Mouse (Mus musculus) gastrocnemius, postnatal 14 days (tissue): ENCODE measurements around the gene Adgrb2. TPM values are rescaled to one million over a fixed set of nuclear protein-coding genes. Genes with fewer than 3 reads are reported as not detected.
A peak's percentile ranks its signal among the peaks of the same experiment; 100 is the strongest.

Source experiments
- DNase-seq: peaks from one replicate; pipeline ENCODE4 v3.0.0; 2021; ENCODE audit warnings: mixed read lengths
- intact Hi-C: fragments of 180-260 bp; cut with DNase I; formaldehyde crosslinking; loops from one replicate; pipeline ENCODE4 v1.15.1; 2025; ENCODE audit warnings: low total_unique reads
- total RNA-seq, 2 experiments: library from RNA; stranded (reverse); gene quantifications; 2 replicates each; pipeline ENCODE4 v1.2.3; 2021

Gene Adgrb2
- total RNA-seq, 2 experiments from 2014 or later = 1.0 to 1.5 TPM

DNA sequence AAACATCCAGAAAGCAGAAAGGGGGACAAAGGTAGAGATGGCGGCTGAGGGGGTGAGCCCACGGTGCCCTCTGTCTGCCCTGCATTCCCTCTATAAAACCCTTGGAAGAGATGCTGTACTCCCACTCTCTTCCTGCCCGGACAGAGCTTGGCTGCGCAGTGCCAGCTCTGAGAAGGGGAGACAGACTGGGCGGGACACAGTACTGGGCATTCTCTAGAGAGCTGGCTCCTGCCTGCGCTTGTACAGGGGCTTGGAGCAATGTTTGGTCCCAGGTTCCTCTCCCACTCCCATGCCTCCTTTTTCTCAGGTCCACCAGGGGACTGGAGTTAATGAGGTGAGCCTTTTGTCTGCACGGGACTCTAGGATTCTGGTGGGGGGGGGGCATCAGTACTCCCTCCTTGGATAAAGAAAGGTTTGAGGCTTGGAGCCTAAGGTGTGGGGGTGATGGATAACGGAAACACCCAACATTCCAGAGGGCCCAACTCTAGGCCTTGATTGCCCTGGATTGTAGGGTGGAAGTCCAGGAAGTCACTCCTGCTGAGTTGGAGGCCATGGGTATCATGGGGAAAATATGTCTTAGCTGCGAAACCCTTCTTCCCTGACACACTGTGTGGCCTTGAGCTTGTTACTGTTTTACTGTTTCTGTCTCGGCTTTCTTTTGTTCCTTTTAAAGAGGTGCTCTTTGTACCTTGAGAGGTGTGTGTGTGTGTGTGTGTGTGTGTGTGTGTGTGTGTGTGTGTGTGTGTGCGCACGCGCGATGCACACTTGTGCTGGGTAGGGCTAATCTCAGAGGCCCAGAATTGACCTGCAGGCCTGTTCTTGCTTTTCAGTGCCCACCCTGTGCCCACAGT is 70.7 kb downstream of the Adgrb2 start:
- intact Hi-C loops = no loop called here
- no peak for DNase-seq

DNA sequence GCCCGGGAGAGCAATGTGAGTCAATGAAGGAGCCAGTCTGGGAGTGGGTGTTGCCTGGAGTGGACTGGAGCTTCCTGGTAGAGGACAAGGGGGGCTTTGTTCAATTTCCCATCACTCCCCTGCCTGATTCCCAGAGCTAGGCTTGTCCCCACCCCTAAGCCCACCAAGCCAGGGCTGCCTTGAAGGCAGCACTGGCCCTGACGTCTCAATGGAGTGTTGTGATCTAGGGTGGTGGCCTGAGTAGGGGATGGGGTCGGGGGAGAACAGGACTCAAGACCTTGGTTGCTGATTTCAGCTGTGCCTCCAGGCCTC is 71.3 kb downstream of the Adgrb2 start:
- intact Hi-C loops = no loop called here
- DNase-seq = no peak

DNA sequence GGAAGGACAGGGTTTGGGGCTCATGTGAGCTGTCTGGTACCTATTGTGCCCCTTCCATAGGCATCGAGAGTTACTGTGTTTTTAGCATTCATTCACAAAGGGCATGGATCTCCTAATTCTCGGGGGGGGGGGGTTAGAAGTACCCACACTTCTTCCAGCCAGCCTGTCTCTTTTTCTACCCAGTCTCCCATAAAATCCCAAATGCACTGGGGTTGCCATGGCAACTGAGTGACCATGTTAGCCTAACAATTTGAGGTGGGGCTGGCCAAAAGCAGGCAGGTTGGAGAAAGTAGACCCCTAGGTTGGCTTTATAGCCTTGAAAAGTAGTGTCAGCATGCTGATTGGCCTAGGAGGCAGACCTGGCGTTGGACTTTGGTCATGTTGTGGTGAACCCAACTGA is 71.8 kb downstream of the Adgrb2 start:
- intact Hi-C loops = no loop called here
- DNase-seq = no peak

DNA sequence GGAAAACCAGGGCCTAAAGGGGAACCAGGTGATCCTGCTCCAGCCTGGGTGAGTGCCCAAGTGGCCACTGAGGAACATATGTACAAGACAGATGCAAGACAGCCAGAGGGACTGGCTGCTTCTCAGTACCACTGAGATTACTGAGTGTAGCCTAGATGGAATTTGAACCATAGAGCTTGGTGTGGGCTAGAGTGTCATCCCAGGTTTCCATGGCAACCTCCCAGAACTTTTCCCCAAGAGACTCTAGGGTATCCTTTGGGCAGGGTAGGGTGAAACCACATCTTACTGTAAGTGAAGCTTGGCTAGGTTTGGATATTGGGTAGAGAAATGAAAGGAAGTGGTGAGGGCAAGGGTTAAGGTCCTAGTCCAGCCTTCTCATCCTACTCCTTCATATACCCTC is 76.3 kb downstream of the Adgrb2 start:
- DNase-seq = no peak
- intact Hi-C loops = no loop called here

DNA sequence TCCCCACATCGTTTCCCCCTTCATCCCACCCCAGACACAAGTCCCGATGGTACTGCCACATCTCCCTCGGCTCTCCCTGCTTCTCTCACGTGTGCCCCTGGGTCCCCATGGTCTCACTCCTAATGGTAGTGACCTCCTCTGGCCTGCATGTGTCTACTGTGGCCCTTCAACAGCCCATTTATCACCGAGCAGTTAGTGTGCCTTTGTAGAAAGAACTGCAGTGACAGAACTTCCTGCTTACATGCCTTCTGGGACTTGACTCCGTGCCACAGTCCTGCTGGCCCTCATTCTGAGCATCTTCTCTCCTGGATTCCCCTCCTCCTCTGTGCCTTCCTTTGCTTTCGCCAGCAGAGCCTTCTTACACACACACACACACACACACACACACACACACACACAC is 78.5 kb downstream of the Adgrb2 start:
- DNase-seq = no peak
- intact Hi-C loops = no loop called here

DNA sequence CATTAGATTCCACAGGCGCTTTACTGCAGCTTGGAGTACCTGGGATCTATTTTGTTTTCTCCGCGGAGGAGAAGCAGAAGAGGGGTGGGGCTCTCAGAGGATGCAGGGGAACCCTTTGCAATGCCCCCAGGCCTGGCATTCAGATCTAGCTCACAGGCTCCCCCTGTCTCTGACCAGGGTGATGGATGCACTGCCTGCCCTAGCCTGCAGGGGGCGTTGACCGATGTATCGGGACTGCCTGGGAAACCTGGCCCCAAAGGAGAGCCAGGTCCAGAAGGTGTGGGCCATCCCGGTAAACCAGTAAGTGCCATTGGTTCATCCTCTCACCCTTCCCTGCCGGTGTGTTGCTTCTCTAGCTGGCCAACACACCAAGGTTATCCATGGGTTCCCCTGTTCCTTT is 82.1 kb downstream of the Adgrb2 start:
- DNase-seq = peak; percentile 49
- intact Hi-C loops = no loop called here

DNA sequence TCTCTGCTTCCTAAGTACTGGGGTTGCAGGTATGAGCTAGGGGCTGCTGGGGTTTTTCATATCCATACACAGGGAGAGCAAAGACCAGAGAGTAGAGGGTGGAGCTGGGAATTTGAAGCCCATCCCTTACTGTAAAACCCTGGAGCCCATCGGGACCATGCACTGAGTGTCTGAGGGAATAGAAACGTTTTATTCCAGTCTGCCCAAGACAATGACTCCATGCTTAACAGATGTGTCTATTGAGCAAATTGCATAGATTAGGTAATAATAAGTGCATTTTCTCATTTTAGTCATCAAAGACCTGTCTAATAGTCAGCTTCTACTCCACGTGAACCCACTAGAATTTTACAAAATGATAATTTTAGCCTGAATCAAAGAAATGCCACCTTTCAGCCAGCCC is 85.9 kb downstream of the Adgrb2 start:
- intact Hi-C loops = no loop called here
- no peak for DNase-seq

DNA sequence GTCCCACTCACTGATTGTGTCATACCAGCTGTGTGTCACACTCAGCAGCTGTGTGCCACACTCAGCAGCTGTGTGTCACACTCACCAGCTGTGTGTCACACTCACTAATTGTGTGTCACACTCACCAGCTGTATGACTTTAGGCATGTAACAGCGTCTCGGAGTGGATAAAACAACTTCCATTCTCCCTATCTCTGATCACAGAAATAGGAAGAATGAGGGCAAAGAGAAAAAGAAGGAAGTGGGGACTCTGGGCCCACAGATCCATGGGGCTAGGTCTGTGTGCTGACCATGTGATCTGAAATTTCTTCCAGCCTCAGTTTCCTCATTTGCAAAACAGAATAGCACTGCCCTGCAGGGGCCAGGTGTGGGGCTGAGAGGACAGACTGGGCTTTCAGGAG is 87.1 kb downstream of the Adgrb2 start:
- intact Hi-C loops = no loop called here
- no peak for DNase-seq

Other genes with a start within 250 kb of the Adgrb2 start
- gene Khdrbs1, start 242.6 kb upstream of the Adgrb2 start, total RNA-seq = 10 to 100 TPM; 31.7 to 34.7 TPM
- gene Ptp4a2, start 173.7 kb upstream of the Adgrb2 start, total RNA-seq = 100 to 1,000 TPM; 515 to 580 TPM
- not detected for gene Spocd1, start 55.6 kb upstream of the Adgrb2 start, total RNA-seq
- gene Col16a1, start 63.0 kb downstream of the Adgrb2 start, total RNA-seq = 10 to 100 TPM; 37.9 to 46.5 TPM
- 10 to 100 TPM; 27.6 to 30.8 TPM for gene Pef1, start 117.7 kb downstream of the Adgrb2 start, total RNA-seq
- gene Hcrtr1, start 154.5 kb downstream of the Adgrb2 start, total RNA-seq = not detected
- 10 to 100 TPM; 29.3 to 39.2 TPM for gene Tinagl1, start 190.3 kb downstream of the Adgrb2 start, total RNA-seq
- not detected for gene Gm853, start 237.5 kb downstream of the Adgrb2 start, total RNA-seq